Mouse (Mus musculus): ENCODE data around the gene Slc26a6. TPM values are rescaled to one million over a fixed set of nuclear protein-coding genes. Genes with fewer than 3 reads are reported as not detected.
A peak's percentile ranks its signal among the peaks of the same experiment; 100 is the strongest.

The Slc26a6 gene
- polyA plus RNA-seq, 1 experiment from 2014 or later, result 70.8 TPM

DNA sequence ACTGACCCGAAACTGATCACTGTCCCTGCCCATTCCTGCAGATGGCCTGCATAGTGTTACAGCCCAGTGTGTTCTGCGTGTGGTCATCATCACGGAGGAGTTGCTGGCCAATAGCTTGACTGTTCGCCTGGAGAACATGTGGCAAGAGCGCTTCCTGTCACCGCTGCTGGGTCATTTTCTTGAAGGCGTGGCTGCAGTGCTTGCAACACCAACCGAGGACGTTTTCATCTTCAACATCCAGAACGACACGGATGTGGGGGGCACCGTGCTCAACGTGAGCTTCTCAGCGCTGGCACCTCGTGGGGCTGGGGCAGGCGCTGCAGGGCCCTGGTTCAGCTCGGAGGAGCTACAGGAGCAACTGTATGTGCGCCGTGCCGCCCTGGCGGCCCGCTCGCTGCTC, 21.4 kb upstream of the Slc26a6 start:
- H3K36me3 ChIP-seq (ENCODE audit: control insufficient read depth, insufficient read depth), result no peaks in the 10 kb centered on the region
- WGBS, result 3% methylated on average over 23 of the region's 23 CpGs
- no peak for TF ChIP-seq CTCF (IDR thresholded peaks at IDR 0.05; ENCODE audit: low read depth)
- peak overlapping the region; percentile 43 for H3K4me3 ChIP-seq (ENCODE audit: low read depth, low read length)
- peak overlapping the region; percentile 96 for H3K4me2 ChIP-seq (replicated peaks; ENCODE audit: low read depth)
- ATAC-seq, result no peak
- H3K27me3 ChIP-seq (replicated peaks; ENCODE audit: control insufficient read depth, insufficient read depth, low read length), result peaks cover 59% of the 10 kb centered on the region
- H3K27ac ChIP-seq (ENCODE audit: low read depth, low read length), result no peak overlapping the region
- peaks cover 12% of the 10 kb centered on the region; the same call in 1 of the 2 replicates for H3K4me1 ChIP-seq (replicated peaks; ENCODE audit: control insufficient read depth, insufficient read depth, low read length)
- H3K9me3 ChIP-seq (ENCODE audit: control insufficient read depth), result no peaks in the 10 kb centered on the region
- H3K9ac ChIP-seq (ENCODE audit: low read depth, low read length), result no peak overlapping the region

DNA sequence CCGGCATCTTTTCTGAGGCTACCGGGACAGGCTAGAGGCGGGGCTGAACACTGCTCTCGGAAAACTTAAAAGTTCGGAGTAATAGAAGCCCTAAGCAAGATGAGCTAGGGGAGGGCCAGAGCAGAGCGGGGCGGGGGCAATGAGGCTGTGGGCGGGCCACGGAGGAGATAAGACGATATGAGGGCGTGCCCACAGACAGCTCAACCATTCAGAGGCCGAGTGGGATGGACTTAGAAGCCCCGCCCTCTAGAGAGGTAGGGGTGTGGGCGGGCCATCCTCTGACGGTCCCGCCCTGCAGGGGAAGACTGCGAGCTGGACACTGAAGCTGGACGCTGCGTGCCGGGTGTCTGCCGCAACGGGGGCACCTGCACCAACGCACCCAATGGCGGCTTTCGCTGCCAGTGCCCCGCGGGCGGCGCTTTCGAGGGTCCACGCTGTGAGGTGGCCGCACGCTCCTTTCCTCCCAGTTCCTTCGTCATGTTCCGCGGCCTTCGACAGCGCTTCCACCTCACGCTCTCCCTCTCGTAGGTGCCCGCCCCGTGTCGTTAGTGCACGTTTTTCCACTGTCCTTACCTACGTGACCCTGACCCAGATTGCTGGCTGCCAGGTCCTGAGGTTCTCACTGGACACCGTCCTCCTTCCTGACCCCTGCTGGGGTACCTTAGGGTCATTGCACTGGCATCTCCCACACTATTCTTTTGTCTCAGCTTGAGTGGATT, 20.5 kb upstream of the Slc26a6 start:
- Histone ChIP-seq H3K4me2 (replicated peaks; ENCODE audit: low read depth) (peak overlapping the region; percentile 96), H3K4me1 (replicated peaks; ENCODE audit: control insufficient read depth, insufficient read depth, low read length) (peaks cover 9% of the 10 kb centered on the region; the same call in 1 of the 2 replicates), H3K36me3 (ENCODE audit: control insufficient read depth, insufficient read depth) (no peaks in the 10 kb centered on the region), H3K9ac (ENCODE audit: low read depth, low read length) (no peak overlapping the region), H3K27me3 (replicated peaks; ENCODE audit: control insufficient read depth, insufficient read depth, low read length) (peaks cover 52% of the 10 kb centered on the region), H3K4me3 (ENCODE audit: low read depth, low read length) (peak overlapping the region; percentile 43), H3K9me3 (ENCODE audit: control insufficient read depth) (no peaks in the 10 kb centered on the region), H3K27ac (ENCODE audit: low read depth, low read length) (no peak overlapping the region)
- ATAC-seq, result peak; percentile 97
- TF ChIP-seq CTCF (IDR thresholded peaks at IDR 0.05; ENCODE audit: low read depth), result no peak
- WGBS, result 5% methylated on average over 46 of the region's 46 CpGs

DNA sequence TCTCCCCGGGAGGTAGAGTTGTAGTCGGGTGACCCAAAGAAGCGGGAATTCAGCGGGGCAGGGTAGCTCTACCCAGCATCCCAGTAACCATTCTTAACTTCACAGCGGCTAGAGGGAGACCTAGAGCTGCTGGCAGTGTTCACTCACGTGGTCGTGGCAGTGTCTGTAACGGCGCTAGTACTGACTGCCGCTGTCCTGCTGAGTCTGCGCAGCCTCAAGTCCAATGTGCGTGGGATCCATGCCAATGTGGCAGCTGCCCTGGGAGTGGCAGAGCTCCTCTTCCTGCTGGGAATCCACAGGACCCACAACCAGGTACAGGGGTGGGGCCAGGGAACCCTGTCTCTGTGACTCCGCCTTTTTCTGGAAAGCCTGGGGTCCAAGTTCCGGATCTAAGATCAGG, 10.1 kb upstream of the Slc26a6 start:
- no peaks in the 10 kb centered on the region for H3K4me1 ChIP-seq (replicated peaks; ENCODE audit: control insufficient read depth, insufficient read depth, low read length)
- H3K36me3 ChIP-seq (ENCODE audit: control insufficient read depth, insufficient read depth), result no peaks in the 10 kb centered on the region
- 7% methylated on average over 14 of the region's 14 CpGs for WGBS
- H3K9me3 ChIP-seq (ENCODE audit: control insufficient read depth), result no peaks in the 10 kb centered on the region
- H3K4me3 ChIP-seq (ENCODE audit: low read depth, low read length), result no peak overlapping the region
- H3K27me3 ChIP-seq (replicated peaks; ENCODE audit: control insufficient read depth, insufficient read depth, low read length), result no peaks in the 10 kb centered on the region
- peak overlapping the region; percentile 21; the same call in 1 of the 2 replicates for H3K4me2 ChIP-seq (replicated peaks; ENCODE audit: low read depth)
- peak; percentile 91 for ATAC-seq
- TF ChIP-seq CTCF (IDR thresholded peaks at IDR 0.05; ENCODE audit: low read depth), result peak; percentile 84
- H3K9ac ChIP-seq (ENCODE audit: low read depth, low read length), result no peak overlapping the region
- H3K27ac ChIP-seq (ENCODE audit: low read depth, low read length), result no peak overlapping the region

DNA sequence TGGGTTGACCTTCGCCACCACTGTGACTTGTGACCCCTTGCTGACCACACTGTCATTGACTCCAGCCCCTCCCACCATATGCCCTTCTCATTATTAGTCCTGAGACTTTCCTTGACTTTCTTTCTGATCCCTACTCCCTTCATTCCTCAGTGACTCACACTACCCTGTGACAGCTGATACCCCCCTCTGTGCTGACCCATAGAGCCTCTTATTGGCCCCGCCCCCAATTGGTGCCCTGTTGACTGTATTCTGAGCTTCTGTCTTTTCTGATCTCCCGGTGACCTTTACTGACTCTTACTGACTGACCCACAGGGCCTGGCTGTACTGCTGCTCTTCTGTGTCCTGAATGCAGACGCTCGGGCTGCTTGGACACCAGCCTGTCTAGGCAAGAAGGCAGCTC, 7.7 kb upstream of the Slc26a6 start:
- ATAC-seq, result no peak
- Histone ChIP-seq H3K27ac (ENCODE audit: low read depth, low read length) (no peak overlapping the region), H3K9me3 (ENCODE audit: control insufficient read depth) (no peaks in the 10 kb centered on the region), H3K4me3 (ENCODE audit: low read depth, low read length) (no peak overlapping the region), H3K4me1 (replicated peaks; ENCODE audit: control insufficient read depth, insufficient read depth, low read length) (no peaks in the 10 kb centered on the region), H3K36me3 (ENCODE audit: control insufficient read depth, insufficient read depth) (no peaks in the 10 kb centered on the region), H3K27me3 (replicated peaks; ENCODE audit: control insufficient read depth, insufficient read depth, low read length) (no peaks in the 10 kb centered on the region), H3K9ac (ENCODE audit: low read depth, low read length) (no peak overlapping the region), H3K4me2 (replicated peaks; ENCODE audit: low read depth) (no peak overlapping the region)
- WGBS, result 76% methylated on average over 5 of the region's 5 CpGs
- no peak for TF ChIP-seq CTCF (IDR thresholded peaks at IDR 0.05; ENCODE audit: low read depth)

DNA sequence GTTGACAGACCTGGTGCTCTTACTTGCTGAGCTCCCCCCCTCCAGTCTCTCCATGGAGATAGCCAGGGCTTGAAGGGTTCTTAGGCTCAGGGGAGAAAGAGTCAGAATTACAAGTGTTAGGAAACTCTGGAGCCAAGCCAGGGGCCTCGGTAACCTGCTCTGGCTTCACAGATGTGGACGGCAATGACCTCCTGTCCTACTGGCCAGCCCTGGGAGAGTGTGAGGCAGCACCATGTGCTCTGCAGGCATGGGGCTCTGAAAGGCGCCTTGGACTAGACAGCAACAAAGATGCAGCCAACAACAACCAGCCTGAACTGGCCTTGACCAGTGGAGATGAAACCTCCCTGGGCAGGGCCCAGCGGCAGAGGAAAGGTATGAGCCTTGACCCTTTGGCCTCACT, 5.7 kb upstream of the Slc26a6 start:
- no peak for ATAC-seq
- WGBS, result 69% methylated on average over 4 of the region's 4 CpGs
- no peaks in the 10 kb centered on the region for H3K27me3 ChIP-seq (replicated peaks; ENCODE audit: control insufficient read depth, insufficient read depth, low read length)
- H3K9me3 ChIP-seq (ENCODE audit: control insufficient read depth), result no peaks in the 10 kb centered on the region
- no peak overlapping the region for H3K27ac ChIP-seq (ENCODE audit: low read depth, low read length)
- H3K4me1 ChIP-seq (replicated peaks; ENCODE audit: control insufficient read depth, insufficient read depth, low read length), result no peaks in the 10 kb centered on the region
- no peak overlapping the region for H3K4me3 ChIP-seq (ENCODE audit: low read depth, low read length)
- H3K9ac ChIP-seq (ENCODE audit: low read depth, low read length), result no peak overlapping the region
- no peak for TF ChIP-seq CTCF (IDR thresholded peaks at IDR 0.05; ENCODE audit: low read depth)
- no peaks in the 10 kb centered on the region for H3K36me3 ChIP-seq (ENCODE audit: control insufficient read depth, insufficient read depth)
- no peak overlapping the region for H3K4me2 ChIP-seq (replicated peaks; ENCODE audit: low read depth)

DNA sequence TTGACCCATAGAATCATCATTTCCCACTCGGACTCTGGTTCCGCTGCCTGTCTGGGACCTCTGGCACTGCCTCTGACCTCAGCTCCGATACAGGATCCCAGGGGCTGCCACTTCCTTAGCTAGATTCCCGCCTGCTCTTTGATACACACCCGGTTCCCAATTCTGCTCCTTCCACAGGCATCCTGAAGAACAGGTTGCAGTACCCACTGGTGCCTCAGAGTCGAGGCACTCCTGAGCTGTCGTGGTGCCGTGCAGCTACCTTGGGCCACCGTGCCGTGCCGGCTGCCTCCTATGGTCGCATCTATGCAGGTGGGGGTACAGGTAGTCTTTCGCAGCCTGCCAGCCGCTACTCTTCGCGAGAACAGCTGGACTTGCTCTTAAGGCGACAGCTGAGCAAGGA, 4.7 kb upstream of the Slc26a6 start:
- H3K9ac ChIP-seq (ENCODE audit: low read depth, low read length), result no peak overlapping the region
- H3K4me3 ChIP-seq (ENCODE audit: low read depth, low read length), result no peak overlapping the region
- TF ChIP-seq CTCF (IDR thresholded peaks at IDR 0.05; ENCODE audit: low read depth), result no peak
- ATAC-seq, result no peak
- WGBS, result 64% methylated on average over 17 of the region's 17 CpGs
- no peak overlapping the region for H3K4me2 ChIP-seq (replicated peaks; ENCODE audit: low read depth)
- no peaks in the 10 kb centered on the region for H3K36me3 ChIP-seq (ENCODE audit: control insufficient read depth, insufficient read depth)
- H3K9me3 ChIP-seq (ENCODE audit: control insufficient read depth), result no peaks in the 10 kb centered on the region
- H3K4me1 ChIP-seq (replicated peaks; ENCODE audit: control insufficient read depth, insufficient read depth, low read length), result no peaks in the 10 kb centered on the region
- no peak overlapping the region for H3K27ac ChIP-seq (ENCODE audit: low read depth, low read length)
- H3K27me3 ChIP-seq (replicated peaks; ENCODE audit: control insufficient read depth, insufficient read depth, low read length), result no peaks in the 10 kb centered on the region

Data from intestine, postnatal 0 days (tissue).